Mouse (Mus musculus): ENCODE data around the gene Snx30.

Snx30 gene

GRCm38 (mm10) chr4:59873830-59874229 is 68.2 kb downstream of the Snx30 start:
- no peak for DNase-seq

GRCm38 (mm10) chr4:59876570-59876969 is 70.9 kb downstream of the Snx30 start:
- DNase-seq = no peak

DNA sequence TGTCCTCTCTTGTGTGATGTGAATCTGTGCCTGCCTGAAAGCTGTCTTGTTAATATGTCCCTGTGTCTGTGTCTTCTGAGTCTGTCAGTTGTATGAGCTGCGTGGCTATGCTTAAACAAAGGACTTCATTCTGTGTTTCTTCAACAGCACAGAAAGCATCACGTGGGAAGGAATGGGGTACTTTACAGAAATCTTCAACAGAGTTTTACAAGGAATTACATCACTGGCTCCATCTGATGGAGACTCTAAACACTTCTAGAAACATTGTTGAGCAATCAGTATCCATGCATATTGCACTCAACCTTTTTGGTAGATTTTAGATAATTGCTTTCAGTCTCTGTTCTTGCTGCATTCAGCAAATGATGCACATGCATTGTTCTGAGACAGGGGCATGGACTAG is 71.4 kb downstream of the Snx30 start:
- DNase-seq = no peak

DNA sequence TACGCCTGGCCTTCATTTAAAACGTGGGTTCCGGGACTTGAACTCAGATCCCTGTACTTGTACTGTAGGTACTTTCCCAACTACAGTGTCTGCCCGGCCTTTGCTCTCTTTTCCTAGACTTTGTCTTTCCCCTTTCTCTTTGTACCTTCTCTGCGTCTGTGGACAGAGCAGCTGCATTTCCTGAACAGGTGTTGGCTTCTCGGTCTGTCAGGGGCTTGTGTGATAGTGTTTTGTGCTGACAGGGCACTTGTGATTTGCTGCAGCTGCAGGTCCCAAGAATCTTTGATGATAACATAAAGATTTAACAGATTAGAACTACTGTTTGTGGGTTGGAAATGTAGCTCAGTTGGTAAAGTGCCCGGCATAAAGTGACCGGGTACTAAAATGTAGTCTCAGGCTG is 73.0 kb downstream of the Snx30 start:
- DNase-seq = no peak

- peak; percentile 55 to 81 for DNase-seq
Observed at GRCm38 (mm10) chr4:59879444-59879843, 73.8 kb downstream of the Snx30 start.

- DNase-seq = no peak
Observed at GRCm38 (mm10) chr4:59880725-59881124, 75.1 kb downstream of the Snx30 start.

GRCm38 (mm10) chr4:59881210-59881609 is 75.6 kb downstream of the Snx30 start:
- no peak for DNase-seq

DNA sequence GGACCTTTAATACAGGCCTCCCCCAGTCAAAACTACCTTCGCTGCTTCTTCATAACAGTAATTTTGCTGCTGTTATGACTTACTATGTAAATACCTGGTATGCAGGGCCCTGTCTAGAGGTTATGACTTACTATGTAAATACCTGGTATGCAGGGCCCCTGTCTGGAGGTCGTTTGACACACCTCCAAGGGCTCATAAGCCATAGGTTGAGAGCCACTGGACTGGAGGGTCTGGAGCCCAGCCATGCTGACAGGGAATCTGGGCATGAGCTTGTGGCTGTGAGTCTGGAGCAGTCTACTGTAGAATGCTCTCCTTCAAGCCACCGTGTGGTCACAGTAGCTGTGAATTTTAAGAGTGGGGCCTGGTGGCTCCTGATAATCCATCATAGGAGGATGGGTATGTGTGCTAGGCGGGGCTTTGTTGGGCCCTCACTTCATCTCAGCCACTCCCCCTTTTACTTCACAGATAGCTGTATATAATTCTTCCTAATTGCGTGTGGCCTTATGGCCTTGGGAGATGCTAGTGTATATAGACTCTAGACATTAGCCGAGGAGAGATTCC is 78.6 kb downstream of the Snx30 start:
- no peak for DNase-seq

GRCm38 (mm10) chr4:59886281-59886680 is 80.6 kb downstream of the Snx30 start:
- no peak for DNase-seq

DNA sequence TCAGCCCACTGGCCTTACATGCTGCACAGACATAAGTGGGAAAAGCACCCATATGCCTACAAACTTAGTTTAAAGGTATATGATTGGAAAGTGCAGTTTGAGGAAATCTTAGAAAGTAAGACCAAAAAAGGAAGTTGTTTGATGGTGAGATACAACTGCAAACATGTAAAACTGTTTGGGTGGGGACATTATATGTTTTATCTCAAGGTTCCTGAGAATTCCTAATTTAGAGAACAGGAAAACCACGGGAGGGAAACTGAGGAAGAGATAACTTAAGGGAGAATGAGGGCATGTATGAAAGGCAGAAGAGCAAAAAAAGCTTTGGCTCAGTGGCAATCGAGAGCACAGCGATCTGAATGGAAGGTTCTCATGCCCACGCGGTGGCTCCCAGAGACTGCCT is 81.4 kb downstream of the Snx30 start:
- DNase-seq = no peak

- DNase-seq = no peak
Observed at GRCm38 (mm10) chr4:59888014-59888413, 82.4 kb downstream of the Snx30 start.

DNA sequence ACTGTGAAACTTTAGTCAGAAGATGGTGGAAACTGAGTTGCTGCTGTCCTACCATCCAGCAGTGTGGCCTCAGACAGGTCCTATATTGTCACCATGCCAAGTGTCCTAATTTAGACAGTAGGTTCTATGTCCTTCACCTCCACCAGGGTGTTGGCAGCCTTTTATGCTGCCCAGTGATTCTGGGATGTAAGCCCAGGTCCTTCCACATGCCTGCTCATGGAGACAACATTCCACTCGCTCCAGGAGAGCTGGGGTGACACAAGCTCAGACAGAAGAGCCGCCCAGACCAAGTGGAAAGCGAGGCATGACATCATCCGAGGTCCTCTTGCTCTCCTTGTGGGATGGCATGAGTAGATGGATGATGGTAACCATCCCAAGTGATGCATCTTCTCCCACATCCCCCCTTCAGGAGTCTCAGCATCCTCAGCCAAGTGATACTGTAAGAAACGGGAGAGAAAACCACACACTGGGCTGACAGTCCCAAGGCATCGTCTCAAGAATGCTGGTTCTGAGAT is 84.5 kb downstream of the Snx30 start:
- no peak for DNase-seq

GRCm38 (mm10) chr4:59891723-59892416 is 86.2 kb downstream of the Snx30 start:
- DNase-seq = no peak

- no peak for DNase-seq
Observed at GRCm38 (mm10) chr4:59892731-59893130, 87.1 kb downstream of the Snx30 start.

DNA sequence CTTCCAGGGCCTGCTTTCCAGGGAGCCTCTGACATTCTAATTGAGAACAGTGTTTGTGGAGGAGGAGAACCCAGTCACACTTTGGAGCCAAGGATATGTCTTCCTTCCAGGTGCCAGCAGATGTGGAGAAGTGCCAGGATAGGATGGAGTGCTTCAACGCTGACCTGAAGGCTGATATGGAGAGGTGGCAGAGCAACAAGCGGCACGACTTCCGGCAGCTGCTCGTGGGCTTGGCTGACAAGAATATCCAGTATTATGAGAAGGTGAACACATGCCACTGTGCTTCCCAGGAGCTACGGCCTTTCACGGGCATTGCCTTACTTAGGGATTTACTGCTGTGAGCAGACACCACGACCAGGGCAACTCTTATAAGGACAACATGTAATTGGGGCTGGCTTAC is 88.8 kb downstream of the Snx30 start:
- no peak for DNase-seq

DNA sequence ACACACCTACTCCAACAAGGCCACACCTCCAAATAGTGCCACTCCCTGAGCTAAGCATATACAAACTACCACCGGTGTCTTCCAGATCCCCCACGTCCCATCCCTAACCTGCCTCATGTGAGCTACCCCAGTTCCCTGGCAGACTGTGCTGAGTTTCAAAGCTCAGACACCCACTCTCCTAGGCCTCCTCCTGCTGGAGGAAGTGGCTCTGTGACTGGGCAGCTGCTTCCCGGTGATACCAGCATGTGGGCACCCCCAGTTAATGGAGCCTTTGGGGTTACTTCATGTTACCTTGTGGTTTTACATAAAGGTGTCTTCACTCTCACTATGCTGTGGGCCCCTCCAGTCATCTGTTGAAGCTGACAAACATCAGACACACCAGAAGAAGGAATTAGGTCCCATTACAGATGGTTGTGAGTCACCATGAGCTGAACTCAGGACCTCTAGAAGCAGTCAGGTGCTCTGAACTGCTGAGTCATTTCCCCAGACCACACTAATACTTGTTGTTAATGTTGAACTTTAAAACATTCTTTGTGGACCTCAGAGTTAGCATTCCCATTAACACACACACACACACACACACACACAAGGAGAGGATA is 89.4 kb downstream of the Snx30 start:
- DNase-seq = no peak

DNA sequence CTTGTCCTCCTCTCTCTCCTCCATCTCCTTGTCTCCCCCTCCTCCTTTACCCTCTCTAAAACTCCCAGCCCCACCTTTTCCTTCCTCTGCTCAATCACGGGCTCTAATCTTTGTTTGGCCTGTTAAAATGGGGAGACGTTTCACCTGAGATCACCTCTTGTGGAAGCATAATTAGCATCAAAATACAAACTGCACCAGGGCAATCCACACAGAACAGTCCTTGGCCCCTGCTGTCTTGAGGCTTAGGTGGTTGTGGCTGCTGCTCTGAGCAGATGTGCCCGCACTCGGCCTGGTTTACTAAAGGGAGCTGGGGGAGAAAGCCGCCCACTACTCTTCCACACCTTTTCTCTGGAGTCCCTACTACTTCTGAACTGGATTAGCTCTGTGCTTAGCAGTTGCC is 90.4 kb downstream of the Snx30 start:
- DNase-seq = no peak

DNA sequence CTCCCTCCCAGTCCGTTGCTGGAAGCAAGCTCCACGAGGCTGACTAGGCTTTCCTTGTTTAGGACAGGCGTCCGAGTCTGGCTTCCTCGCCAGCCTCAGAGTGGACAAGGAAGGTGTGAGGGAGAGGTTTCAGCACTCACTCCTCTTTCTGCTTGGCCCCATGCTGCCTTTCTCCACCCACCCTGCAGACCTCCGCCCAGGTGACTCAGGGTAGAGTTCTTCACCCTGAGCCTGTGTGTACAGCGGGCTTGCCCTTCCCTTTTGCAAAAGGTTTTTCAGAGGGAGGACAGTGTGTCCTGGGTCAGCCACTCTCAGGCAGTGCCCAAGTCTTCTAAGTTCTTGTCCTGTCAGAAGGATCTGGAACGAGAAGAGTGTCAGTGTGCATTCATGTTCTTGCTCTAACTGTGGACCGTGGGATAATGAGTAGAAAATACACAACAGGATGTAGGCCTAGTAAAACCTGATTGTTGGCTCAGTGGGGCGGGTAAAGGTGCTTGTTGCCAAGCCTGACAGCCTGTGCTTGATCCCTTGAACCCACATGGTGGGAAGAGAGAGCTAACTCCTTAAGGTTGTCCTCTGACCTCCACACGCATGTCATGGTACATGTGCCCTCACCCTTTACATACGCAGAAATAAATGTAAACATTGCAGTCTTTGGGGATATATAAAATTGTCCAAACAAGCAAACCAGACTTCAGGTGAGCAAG is 92.3 kb downstream of the Snx30 start:
- no peak for DNase-seq

DNA sequence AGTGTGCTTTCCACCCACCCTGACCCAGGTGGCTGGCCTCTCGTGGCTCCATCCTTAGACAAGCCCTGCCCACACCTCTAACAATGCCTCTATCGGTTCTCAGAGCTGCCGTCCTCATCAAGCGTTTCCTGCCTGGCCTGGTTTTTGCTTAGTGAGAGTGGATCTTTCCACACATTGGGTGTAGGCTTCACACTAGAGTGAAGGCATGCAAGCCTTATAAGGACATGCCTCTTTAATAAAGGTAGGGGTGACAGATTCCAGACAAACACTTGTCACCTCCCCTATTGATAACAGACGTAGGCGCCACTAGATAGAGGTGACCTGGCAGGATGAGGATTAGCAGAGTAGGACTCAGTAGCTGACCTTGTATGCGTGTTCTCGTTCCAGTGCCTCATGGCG is 92.9 kb downstream of the Snx30 start:
- DNase-seq = no peak

DNA sequence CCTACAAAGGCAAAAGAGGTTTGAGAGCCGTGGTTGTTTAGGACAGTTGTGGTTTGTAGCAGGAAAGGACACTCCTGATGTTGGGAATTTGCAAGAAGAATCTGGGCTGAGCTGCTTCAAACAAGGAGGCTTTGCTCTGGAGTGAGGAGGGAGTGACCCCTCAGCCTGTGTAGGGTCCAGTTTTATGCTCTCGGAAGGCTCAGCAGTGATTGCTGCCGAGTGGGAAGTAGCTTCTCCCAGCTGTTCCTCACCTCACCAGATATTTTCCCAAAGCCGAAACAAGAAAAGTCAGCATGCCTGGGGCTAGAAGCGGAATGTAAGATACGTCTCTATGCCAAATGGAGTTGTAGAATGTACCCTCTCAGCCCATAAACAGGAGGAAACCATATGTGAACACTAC is 96.2 kb downstream of the Snx30 start:
- DNase-seq = no peak

DNA sequence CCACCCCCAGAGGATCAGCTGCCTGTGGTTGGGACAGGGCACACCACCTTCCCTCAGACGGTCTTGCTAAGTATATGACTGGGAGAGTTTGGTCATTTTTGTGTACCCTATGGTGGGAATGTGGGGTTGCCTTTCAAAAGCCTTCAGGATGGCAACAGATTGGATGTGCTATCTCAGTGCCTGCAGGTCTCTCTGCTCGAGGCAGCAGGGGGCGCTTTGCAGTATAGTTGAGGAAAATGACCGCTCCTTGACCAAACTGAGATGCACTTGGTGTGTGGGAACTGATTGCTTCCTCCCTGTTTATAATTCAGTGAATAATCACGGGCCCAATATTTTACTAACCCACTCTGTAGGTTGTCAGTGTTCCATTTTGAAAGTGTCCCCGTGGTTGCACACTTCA is 96.9 kb downstream of the Snx30 start:
- no peak for DNase-seq

GRCm38 (mm10) chr4:59907092-59907491 is 101.5 kb downstream of the Snx30 start:
- DNase-seq = no peak

DNA sequence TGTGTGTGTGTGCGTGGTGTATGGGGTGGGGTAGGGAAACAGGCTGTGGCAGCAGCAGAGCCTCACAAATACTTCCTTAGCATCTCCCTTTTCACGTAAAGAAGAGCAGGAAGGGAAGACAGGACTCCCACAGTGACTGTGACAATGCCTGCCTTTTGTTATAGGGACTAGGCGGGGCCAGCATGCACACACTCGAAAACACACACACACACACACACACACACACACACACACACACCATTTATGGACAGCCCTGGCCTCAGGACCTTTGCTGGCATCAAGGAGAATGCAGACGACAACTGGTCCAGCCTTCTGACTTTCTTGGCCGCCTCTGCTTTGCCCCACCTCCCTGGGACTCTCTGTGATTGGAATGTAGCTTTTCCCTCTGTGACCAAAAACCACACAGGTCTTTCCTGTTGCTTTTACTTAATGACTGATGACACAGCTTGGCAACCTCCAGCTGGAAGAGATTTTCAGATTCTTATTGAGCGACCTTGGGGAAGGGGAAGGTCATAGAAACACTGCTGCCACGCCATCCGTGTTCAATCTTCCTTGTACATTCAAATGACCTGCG is 102.1 kb downstream of the Snx30 start:
- DNase-seq = no peak

Data from lung, adult 18-20 months (tissue).